Mouse (Mus musculus): Measurements from ENCODE around the gene Elp1. TPM values are rescaled to one million over a fixed set of nuclear protein-coding genes. Genes with fewer than 3 reads are reported as not detected.
A peak's percentile ranks its signal among the peaks of the same experiment; 100 is the strongest.

Gene Elp1
- polyA plus RNA-seq, 1 experiment: 23.5 TPM

GRCm38 (mm10) chr4:56824231-56824630 lies 22.1 kb upstream of the Elp1 start:
- no peak overlapping the region for H3ac ChIP-seq (ENCODE audit: control insufficient read depth, insufficient read length)
- no peaks in the 10 kb centered on the region for H3K36me3 ChIP-seq (ENCODE audit: control insufficient read depth, insufficient read depth)
- no peak overlapping the region for H3K4me2 ChIP-seq (ENCODE audit: low read depth)
- TF ChIP-seq CEBPB (IDR thresholded peaks at IDR 0.05; ENCODE audit: insufficient read depth, poor library complexity, severe bottlenecking) (no peak), MYOD1 (IDR thresholded peaks at IDR 0.05; ENCODE audit: control insufficient read depth in 1 of 3, insufficient read length in 2 of 3, low read depth in 2 of 3) (no peak), TCF12 (IDR thresholded peaks at IDR 0.05; ENCODE audit: insufficient read depth, poor library complexity, severe bottlenecking) (no peak), E2F4 (IDR thresholded peaks at IDR 0.05; ENCODE audit: insufficient read depth) (no peak), SRF (IDR thresholded peaks at IDR 0.05; ENCODE audit: control insufficient read depth, insufficient read length, low read depth) (no peak)
- H3K79me2 ChIP-seq (ENCODE audit: control insufficient read depth, insufficient read depth): no peaks in the 10 kb centered on the region
- H3K27me3 ChIP-seq (ENCODE audit: control insufficient read depth, insufficient read depth, insufficient read length): no peaks in the 10 kb centered on the region
- H3K4me3 ChIP-seq: no peak overlapping the region

GRCm38 (mm10) chr4:56820017-56820550 lies 18.0 kb upstream of the Elp1 start:
- no peaks in the 10 kb centered on the region for H3K36me3 ChIP-seq (ENCODE audit: control insufficient read depth, insufficient read depth)
- no peaks in the 10 kb centered on the region for H3K27me3 ChIP-seq (ENCODE audit: control insufficient read depth, insufficient read depth, insufficient read length)
- no peak overlapping the region for H3ac ChIP-seq (ENCODE audit: control insufficient read depth, insufficient read length)
- H3K79me2 ChIP-seq (ENCODE audit: control insufficient read depth, insufficient read depth): no peaks in the 10 kb centered on the region
- no peak overlapping the region for H3K4me3 ChIP-seq
- no peak overlapping the region for H3K4me2 ChIP-seq (ENCODE audit: low read depth)
- TF ChIP-seq TCF3 (IDR thresholded peaks at IDR 0.05; ENCODE audit: insufficient read length, low read depth): no peak
- no peak for TF ChIP-seq REST (IDR thresholded peaks at IDR 0.05; ENCODE audit: insufficient read depth, insufficient read length)
- no peak for TF ChIP-seq POLR2A (IDR thresholded peaks at IDR 0.05; ENCODE audit: insufficient read length, low read depth)
- no peak for TF ChIP-seq SRF (IDR thresholded peaks at IDR 0.05; ENCODE audit: control insufficient read depth, insufficient read length, low read depth)
- TF ChIP-seq MYOG (IDR thresholded peaks at IDR 0.05; ENCODE audit: control insufficient read depth in 1 of 3, insufficient read depth in 1 of 3, insufficient read length in 2 of 3, low read depth in 2 of 3): no peak
- TF ChIP-seq E2F4 (IDR thresholded peaks at IDR 0.05; ENCODE audit: insufficient read depth): no peak
- no peak for TF ChIP-seq CEBPB (IDR thresholded peaks at IDR 0.05; ENCODE audit: insufficient read depth, poor library complexity, severe bottlenecking)
- TF ChIP-seq TCF12 (IDR thresholded peaks at IDR 0.05; ENCODE audit: insufficient read depth, poor library complexity, severe bottlenecking): no peak
- TF ChIP-seq MYOD1 (IDR thresholded peaks at IDR 0.05; ENCODE audit: control insufficient read depth in 1 of 3, insufficient read length in 2 of 3, low read depth in 2 of 3): no peak

GRCm38 (mm10) chr4:56815131-56815530 lies 13.0 kb upstream of the Elp1 start:
- no peak overlapping the region for H3ac ChIP-seq (ENCODE audit: control insufficient read depth, insufficient read length)
- H3K27me3 ChIP-seq (ENCODE audit: control insufficient read depth, insufficient read depth, insufficient read length): no peaks in the 10 kb centered on the region
- no peak for TF ChIP-seq MYOG (IDR thresholded peaks at IDR 0.05; ENCODE audit: control insufficient read depth in 1 of 3, insufficient read depth in 1 of 3, insufficient read length in 2 of 3, low read depth in 2 of 3)
- TF ChIP-seq TCF12 (IDR thresholded peaks at IDR 0.05; ENCODE audit: insufficient read depth, poor library complexity, severe bottlenecking): no peak
- H3K36me3 ChIP-seq (ENCODE audit: control insufficient read depth, insufficient read depth): no peaks in the 10 kb centered on the region
- H3K4me3 ChIP-seq: no peak overlapping the region
- H3K79me2 ChIP-seq (ENCODE audit: control insufficient read depth, insufficient read depth): no peaks in the 10 kb centered on the region
- no peak overlapping the region for H3K4me2 ChIP-seq (ENCODE audit: low read depth)

GRCm38 (mm10) chr4:56812096-56812495 lies 10.0 kb upstream of the Elp1 start:
- no peaks in the 10 kb centered on the region for H3K27me3 ChIP-seq (ENCODE audit: control insufficient read depth, insufficient read depth, insufficient read length)
- no peaks in the 10 kb centered on the region for H3K79me2 ChIP-seq (ENCODE audit: control insufficient read depth, insufficient read depth)
- H3K36me3 ChIP-seq (ENCODE audit: control insufficient read depth, insufficient read depth): peaks cover 5% of the 10 kb centered on the region
- no peak overlapping the region for H3ac ChIP-seq (ENCODE audit: control insufficient read depth, insufficient read length)
- peak overlapping the region; percentile 26 for H3K4me2 ChIP-seq (ENCODE audit: low read depth)
- TF ChIP-seq SRF (IDR thresholded peaks at IDR 0.05; ENCODE audit: control insufficient read depth, insufficient read length, low read depth) (no peak), POLR2AphosphoS2 (IDR thresholded peaks at IDR 0.05; ENCODE audit: insufficient read length, low read depth) (no peak), TCF12 (IDR thresholded peaks at IDR 0.05; ENCODE audit: insufficient read depth, poor library complexity, severe bottlenecking) (no peak), MYOD1 (IDR thresholded peaks at IDR 0.05; ENCODE audit: control insufficient read depth in 1 of 3, insufficient read length in 2 of 3, low read depth in 2 of 3) (no peak), MAX (IDR thresholded peaks at IDR 0.05; ENCODE audit: low read depth) (no peak), USF1 (IDR thresholded peaks at IDR 0.05; ENCODE audit: low read depth) (no peak), E2F4 (IDR thresholded peaks at IDR 0.05; ENCODE audit: insufficient read depth) (no peak), REST (IDR thresholded peaks at IDR 0.05; ENCODE audit: insufficient read depth, insufficient read length) (no peak), CEBPB (IDR thresholded peaks at IDR 0.05; ENCODE audit: insufficient read depth, poor library complexity, severe bottlenecking) (no peak), POLR2A (IDR thresholded peaks at IDR 0.05; ENCODE audit: insufficient read length, low read depth) (no peak), MYOG (IDR thresholded peaks at IDR 0.05; ENCODE audit: control insufficient read depth in 1 of 3, insufficient read depth in 1 of 3, insufficient read length in 2 of 3, low read depth in 2 of 3) (no peak), TCF3 (IDR thresholded peaks at IDR 0.05; ENCODE audit: insufficient read length, low read depth) (no peak)
- no peak overlapping the region for H3K4me3 ChIP-seq

GRCm38 (mm10) chr4:56811642-56812041 lies 9.5 kb upstream of the Elp1 start:
- Histone ChIP-seq H3ac (ENCODE audit: control insufficient read depth, insufficient read length) (no peak overlapping the region), H3K4me2 (ENCODE audit: low read depth) (peak overlapping the region; percentile 26), H3K4me3 (no peak overlapping the region), H3K27me3 (ENCODE audit: control insufficient read depth, insufficient read depth, insufficient read length) (no peaks in the 10 kb centered on the region), H3K79me2 (ENCODE audit: control insufficient read depth, insufficient read depth) (no peaks in the 10 kb centered on the region), H3K36me3 (ENCODE audit: control insufficient read depth, insufficient read depth) (peaks cover 9% of the 10 kb centered on the region)
- no peak for TF ChIP-seq POLR2A (IDR thresholded peaks at IDR 0.05; ENCODE audit: insufficient read length, low read depth)
- no peak for TF ChIP-seq SRF (IDR thresholded peaks at IDR 0.05; ENCODE audit: control insufficient read depth, insufficient read length, low read depth)
- TF ChIP-seq MYOD1 (IDR thresholded peaks at IDR 0.05; ENCODE audit: control insufficient read depth in 1 of 3, insufficient read length in 2 of 3, low read depth in 2 of 3): peak in 2 of 3 experiments; percentile 76 to 77
- peak; percentile 42 for TF ChIP-seq TCF12 (IDR thresholded peaks at IDR 0.05; ENCODE audit: insufficient read depth, poor library complexity, severe bottlenecking)
- TF ChIP-seq MYOG (IDR thresholded peaks at IDR 0.05; ENCODE audit: control insufficient read depth in 1 of 3, insufficient read depth in 1 of 3, insufficient read length in 2 of 3, low read depth in 2 of 3): peak in 2 of 3 experiments; percentile 36 to 58

All from myocyte (in vitro differentiated cells).